Mouse (Mus musculus): ENCODE data around the gene Arrdc5.

DNA sequence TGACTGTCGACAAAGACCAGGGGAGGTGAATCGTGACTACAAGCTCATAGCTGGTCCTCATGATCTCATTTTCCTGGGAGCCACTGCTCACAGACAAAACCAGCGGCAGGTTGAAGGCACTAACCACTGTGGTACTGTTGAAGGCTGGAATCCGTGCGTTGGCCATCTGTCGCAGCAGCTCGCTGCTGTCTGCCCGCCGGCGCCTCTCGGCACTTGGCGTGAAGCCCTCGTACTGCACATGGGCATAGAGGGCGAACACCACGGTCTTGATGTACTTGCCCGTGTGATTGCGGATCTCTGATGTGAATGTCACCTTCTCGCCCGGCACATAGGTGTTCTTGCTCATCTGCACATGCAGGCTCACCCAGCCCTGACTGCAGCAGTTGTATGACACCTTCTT lies 5.8 kb downstream of the Arrdc5 start:
- TF ChIP-seq CTCF (IDR thresholded peaks at IDR 0.05 in 2 of 3, conservative IDR thresholded peaks at IDR 0.05 in 1 of 3; ENCODE audit: control insufficient read depth in 1 of 3, insufficient read depth in 1 of 3, low read depth in 2 of 3, low read length in 3 of 3, poor library complexity in 1 of 3, severe bottlenecking in 1 of 3) (no peak), POLR2A (IDR thresholded peaks at IDR 0.05; ENCODE audit: control insufficient read depth in 1 of 2, insufficient read depth in 1 of 2, low read depth in 1 of 2, low read length in 2 of 2, poor library complexity in 1 of 2) (no peak), ZC3H11A (IDR thresholded peaks at IDR 0.05; ENCODE audit: low read depth, low read length) (no peak), MAZ (IDR thresholded peaks at IDR 0.05; ENCODE audit: low read depth, low read length) (no peak), CHD2 (IDR thresholded peaks at IDR 0.05; ENCODE audit: low read length) (no peak)

Data from MEL (cell line).